21 mouse cellular contexts compared by ENCODE assay signal in genomic region chr19:44747471-44747870, GRCm38 (mm10). TPM values are rescaled to one million over a fixed set of nuclear protein-coding genes. Genes with fewer than 3 reads are reported as not detected.
DNase-seq lines count a peak whose midpoint lies in the region; ATAC-seq and TF ChIP-seq lines count a peak whose summit lies in the region.
"Had no signal": no experiment of that assay in that cellular context is flagged by ENCODE, and none has a peak within 500 bp of the region (broad histone marks: within the 10 kb centered on the region; RNA-seq: fewer than 3 reads in every experiment).

No protein-coding gene starts in this region.

- no peak for TF ChIP-seq CTCF in forebrain, postnatal 0 days (IDR thresholded peaks at IDR 0.05; ENCODE audit: low read depth)

- H3K9me3 ChIP-seq in hindbrain, embryonic 10.5 days: no peaks in the 10 kb centered on the region
- no peaks in the 10 kb centered on the region for H3K9me3 ChIP-seq in hindbrain, embryonic 16.5 days (ENCODE audit: control insufficient read depth, low read length)
- H3K9me3 ChIP-seq in kidney, embryonic 16.5 days (ENCODE audit: low read length): no peaks in the 10 kb centered on the region
- no peaks in the 10 kb centered on the region for H3K9me3 ChIP-seq in neural tube, embryonic 13.5 days
- H3K9me3 ChIP-seq in forebrain, postnatal 0 days (ENCODE audit: low read length): no peaks in the 10 kb centered on the region
- H3K9me3 ChIP-seq: limb, embryonic 12.5 days had no signal

- no peaks in the 10 kb centered on the region for H3K36me3 ChIP-seq in hindbrain, embryonic 10.5 days
- no peaks in the 10 kb centered on the region for H3K36me3 ChIP-seq in hindbrain, embryonic 16.5 days (ENCODE audit: control insufficient read depth, insufficient read depth, low read length)
- H3K36me3 ChIP-seq in kidney, embryonic 16.5 days (ENCODE audit: insufficient read depth, low read length): no peaks in the 10 kb centered on the region
- H3K36me3 ChIP-seq in neural tube, embryonic 13.5 days: no peaks in the 10 kb centered on the region
- no peaks in the 10 kb centered on the region for H3K36me3 ChIP-seq in forebrain, postnatal 0 days (ENCODE audit: insufficient read depth)
- H3K36me3 ChIP-seq: limb, embryonic 12.5 days had no signal

- H3K4me3 ChIP-seq in hindbrain, embryonic 10.5 days: 0 out of 2 replicates have a peak overlapping the region, but pooled peaks have one; percentile 7
- no peak overlapping the region for H3K4me3 ChIP-seq in hindbrain, embryonic 16.5 days (ENCODE audit: low read length)
- H3K4me3 ChIP-seq in kidney, embryonic 16.5 days (ENCODE audit: low read length): peak overlapping the region; percentile 68
- H3K4me3 ChIP-seq in neural tube, embryonic 13.5 days: peak overlapping the region; percentile 35
- no peak overlapping the region for H3K4me3 ChIP-seq in forebrain, postnatal 0 days (ENCODE audit: low read depth, low read length)
- H3K4me3 ChIP-seq: left cerebral cortex, adult 2 months; myocyte had no signal

- no peak overlapping the region for H3K9ac ChIP-seq in hindbrain, embryonic 16.5 days (ENCODE audit: low read depth, low read length)
- peak overlapping the region; percentile 93 for H3K9ac ChIP-seq in kidney, embryonic 16.5 days (replicated peaks; ENCODE audit: low read length)
- peak overlapping the region; percentile 72 for H3K9ac ChIP-seq in neural tube, embryonic 13.5 days
- H3K9ac ChIP-seq in forebrain, postnatal 0 days: no peak overlapping the region
- H3K9ac ChIP-seq: liver, embryonic 14.5 days had no signal

- H3K27me3 ChIP-seq in hindbrain, embryonic 10.5 days (ENCODE audit: insufficient read depth, poor library complexity, severe bottlenecking): peaks cover 100% of the 10 kb centered on the region
- peaks cover 77% of the 10 kb centered on the region for H3K27me3 ChIP-seq in hindbrain, embryonic 16.5 days (replicated peaks; ENCODE audit: control insufficient read depth, insufficient read depth, low read length)
- H3K27me3 ChIP-seq in kidney, embryonic 16.5 days (ENCODE audit: insufficient read depth, low read length): peaks cover 86% of the 10 kb centered on the region
- peaks cover 100% of the 10 kb centered on the region for H3K27me3 ChIP-seq in neural tube, embryonic 13.5 days
- peaks cover 97% of the 10 kb centered on the region for H3K27me3 ChIP-seq in forebrain, postnatal 0 days (ENCODE audit: insufficient read depth, low read length)

- no peak overlapping the region for H3K27ac ChIP-seq in hindbrain, embryonic 10.5 days
- no peak overlapping the region for H3K27ac ChIP-seq in hindbrain, embryonic 16.5 days (ENCODE audit: low read depth, low read length)
- peak overlapping the region; percentile 98 for H3K27ac ChIP-seq in kidney, embryonic 16.5 days (ENCODE audit: low read length)
- H3K27ac ChIP-seq in neural tube, embryonic 13.5 days (replicated peaks): peak overlapping the region; percentile 92
- no peak overlapping the region for H3K27ac ChIP-seq in forebrain, postnatal 0 days (ENCODE audit: low read depth, low read length)
- H3K27ac ChIP-seq: gastrocnemius, adult 2 months; left cerebral cortex, adult 2 months; limb, embryonic 12.5 days; liver, embryonic 14.5 days had no signal

- peak; percentile 24 for DNase-seq in hindbrain, embryonic 10.5 days (ENCODE audit: low spot score)
- no peak for DNase-seq in forebrain, postnatal 0 days
- no peak for DNase-seq in left cerebral cortex, adult 18-20 months (ENCODE audit: low spot score in 2 of 2)
- no peak for DNase-seq in heart, adult 8-10 months (ENCODE audit: low spot score)
- DNase-seq: cerebellum, adult 11-12 months; gastrocnemius, adult 2 months; lung, postnatal 10 days; right cerebral cortex, postnatal 25 days; thymus, postnatal 4 days had no signal

- peak overlapping the region; percentile 47 for H3K4me2 ChIP-seq in hindbrain, embryonic 16.5 days (ENCODE audit: low read length)
- H3K4me2 ChIP-seq in kidney, embryonic 16.5 days (replicated peaks; ENCODE audit: low read depth, low read length): peak overlapping the region; percentile 70
- H3K4me2 ChIP-seq in neural tube, embryonic 13.5 days: peak overlapping the region; percentile 57
- H3K4me2 ChIP-seq in forebrain, postnatal 0 days (ENCODE audit: low read depth): no peak overlapping the region

- H3K4me1 ChIP-seq in hindbrain, embryonic 10.5 days (replicated peaks): peaks cover 63% of the 10 kb centered on the region
- H3K4me1 ChIP-seq in hindbrain, embryonic 16.5 days (ENCODE audit: control insufficient read depth, insufficient read depth, low read depth, low read length): peaks cover 3% of the 10 kb centered on the region; the same call in 1 of the 2 replicates
- peaks cover 38% of the 10 kb centered on the region for H3K4me1 ChIP-seq in kidney, embryonic 16.5 days (ENCODE audit: insufficient read depth, low read length)
- peaks cover 29% of the 10 kb centered on the region for H3K4me1 ChIP-seq in neural tube, embryonic 13.5 days (replicated peaks)
- H3K4me1 ChIP-seq in forebrain, postnatal 0 days (ENCODE audit: insufficient read depth): no peaks in the 10 kb centered on the region

- ATAC-seq in hindbrain, embryonic 16.5 days: no peak
- 0 out of 2 replicates have a peak, but pooled peaks have one; percentile 33 for ATAC-seq in kidney, embryonic 16.5 days (ENCODE audit: low FRiP score, low TSS enrichment)
- no peak for ATAC-seq in neural tube, embryonic 13.5 days (ENCODE audit: low read depth)
- no peak for ATAC-seq in forebrain, postnatal 0 days
- ATAC-seq: forebrain, embryonic 14.5 days had no signal

- 2% methylated on average over 4 of the region's 4 CpGs for WGBS in hindbrain, embryonic 10.5 days
- WGBS in hindbrain, embryonic 16.5 days: 5% methylated on average over 4 of the region's 4 CpGs
- 10% methylated on average over 4 of the region's 4 CpGs for WGBS in kidney, embryonic 16.5 days
- 9% methylated on average over 4 of the region's 4 CpGs for WGBS in neural tube, embryonic 13.5 days
- whole genome bisulfite sequencing in forebrain, postnatal 0 days: 14% methylated on average over 4 of the region's 4 CpGs

RNA-seq across cellular contexts. Expression of gene Pax2, which starts 8.4 kb away (rescaled TPM):
- polyA plus RNA-seq in hindbrain, embryonic 10.5 days (2016; fragmentation: Nextera tagmentation; extraction: Ambion mirVana): 3.2 and 8.2 TPM in 2 replicates
- 11.9 and 12.1 TPM in 2 replicates for polyA plus RNA-seq in hindbrain, embryonic 16.5 days (2015; fragmentation: Nextera tagmentation; extraction: Ambion mirVana)
- 23.8 and 33.2 TPM in 2 replicates for polyA plus RNA-seq in kidney, embryonic 16.5 days (2015; fragmentation: Nextera tagmentation; extraction: Ambion mirVana)
- 25.2 and 28.2 TPM in 2 replicates for polyA plus RNA-seq in neural tube, embryonic 13.5 days (2015; fragmentation: Nextera tagmentation; extraction: Ambion mirVana)
- total RNA-seq in forebrain, postnatal 0 days (2014; rRNA removed): 0.05 TPM in 1 of 2 replicates, not detected in the other
- 0.06 TPM in 2 replicates for polyA plus RNA-seq in forebrain, postnatal 0 days (2015; fragmentation: Nextera tagmentation; extraction: Ambion mirVana)
- total RNA-seq in left cerebral cortex, adult 18-20 months (2021): under 1 TPM; 0.23 to 0.42 TPM
- total RNA-seq in heart, adult 8-10 months (2022): not detected
- total RNA-seq: adrenal gland, adult 18-20 months; ES-E14; gastrocnemius, adult 2 months; heart, postnatal 25 days had no signal
- polyA plus RNA-seq: large intestine, adult 2 months; limb, embryonic 12.5 days; liver, embryonic 14.5 days; myocyte had no signal

Comparison
In these comparisons a context has a peak if more than half of its experiments do, and no peak if none do; other contexts are left out.
1. H3K4me3 ChIP-seq: peak in hindbrain, embryonic 10.5 days (single experiment), kidney, embryonic 16.5 days (single experiment) and neural tube, embryonic 13.5 days (single experiment); none in hindbrain, embryonic 16.5 days (single experiment) and forebrain, postnatal 0 days (single experiment).
2. H3K27ac ChIP-seq: peak in kidney, embryonic 16.5 days (single experiment) and neural tube, embryonic 13.5 days (single experiment); none in hindbrain, embryonic 10.5 days (single experiment), hindbrain, embryonic 16.5 days (single experiment) and forebrain, postnatal 0 days (single experiment).
3. H3K9ac ChIP-seq: peak in kidney, embryonic 16.5 days (single experiment) and neural tube, embryonic 13.5 days (single experiment); none in hindbrain, embryonic 16.5 days (single experiment) and forebrain, postnatal 0 days (single experiment).